Mouse (Mus musculus): ENCODE measurements around the gene Arsj. TPM values are rescaled to one million over a fixed set of nuclear protein-coding genes. Genes with fewer than 3 reads are reported as not detected.

The Arsj gene
- polyA plus RNA-seq (2014; fragmentation: Nextera tagmentation; extraction: Ambion mirVana) = 0.37 and 0.44 TPM in 2 replicates

- Histone ChIP-seq H3K9me3 (ENCODE audit: control insufficient read depth, low read length) (no peaks in the 10 kb centered on the region), H3K36me3 (ENCODE audit: control insufficient read depth, insufficient read depth, low read length) (no peaks in the 10 kb centered on the region), H3K4me3 (ENCODE audit: low read depth, low read length) (peak within 1 kb of the TSS; percentile 32), H3K9ac (replicated peaks; ENCODE audit: low read depth, low read length) (peak within 1 kb of the TSS; percentile 52), H3K27me3 (ENCODE audit: control insufficient read depth, insufficient read depth, low read length) (no peaks in the 10 kb centered on the region), H3K4me1 (ENCODE audit: control insufficient read depth, insufficient read depth, low read length) (peaks cover 5% of the 10 kb centered on the region; the same call in 1 of the 2 replicates), H3K4me2 (ENCODE audit: low read depth, low read length) (peak within 1 kb of the TSS; percentile 71), H3K27ac (ENCODE audit: low read depth, low read length) (no peak within 1 kb of the TSS)
- 17% methylated on average over 41 of the region's 41 CpGs for WGBS
- ATAC-seq (ENCODE audit: low read depth) = peak; percentile 89
These were observed at the start of gene Arsj for GRCm38 (mm10) chr3:126363568-126364505. Gene Arsj (plus strand): TSS chr3:126363684.

GRCm38 (mm10) chr3:126324872-126325498, 38.5 kb upstream of the Arsj start:
- no peaks in the 10 kb centered on the region for H3K4me1 ChIP-seq (ENCODE audit: control insufficient read depth, insufficient read depth, low read length)
- H3K4me2 ChIP-seq (ENCODE audit: low read depth, low read length) = no peak overlapping the region
- no peak for ATAC-seq (ENCODE audit: low read depth)
- no peaks in the 10 kb centered on the region for H3K36me3 ChIP-seq (ENCODE audit: control insufficient read depth, insufficient read depth, low read length)
- no peak overlapping the region for H3K27ac ChIP-seq (ENCODE audit: low read depth, low read length)
- WGBS = 36% methylated on average over 4 of the region's 4 CpGs
- no peaks in the 10 kb centered on the region for H3K9me3 ChIP-seq (ENCODE audit: control insufficient read depth, low read length)
- no peak overlapping the region for H3K4me3 ChIP-seq (ENCODE audit: low read depth, low read length)
- H3K27me3 ChIP-seq (ENCODE audit: control insufficient read depth, insufficient read depth, low read length) = no peaks in the 10 kb centered on the region
- no peak overlapping the region for H3K9ac ChIP-seq (replicated peaks; ENCODE audit: low read depth, low read length)

GRCm38 (mm10) chr3:126325891-126326627, 37.4 kb upstream of the Arsj start:
- WGBS = 59% methylated on average over 4 of the region's 4 CpGs
- Histone ChIP-seq H3K9me3 (ENCODE audit: control insufficient read depth, low read length) (no peaks in the 10 kb centered on the region), H3K27ac (ENCODE audit: low read depth, low read length) (no peak overlapping the region), H3K4me1 (ENCODE audit: control insufficient read depth, insufficient read depth, low read length) (no peaks in the 10 kb centered on the region), H3K4me2 (ENCODE audit: low read depth, low read length) (no peak overlapping the region), H3K27me3 (ENCODE audit: control insufficient read depth, insufficient read depth, low read length) (no peaks in the 10 kb centered on the region), H3K36me3 (ENCODE audit: control insufficient read depth, insufficient read depth, low read length) (no peaks in the 10 kb centered on the region), H3K9ac (replicated peaks; ENCODE audit: low read depth, low read length) (no peak overlapping the region), H3K4me3 (ENCODE audit: low read depth, low read length) (no peak overlapping the region)
- no peak for ATAC-seq (ENCODE audit: low read depth)

GRCm38 (mm10) chr3:126326628-126327325, 36.7 kb upstream of the Arsj start:
- Histone ChIP-seq H3K27me3 (ENCODE audit: control insufficient read depth, insufficient read depth, low read length) (no peaks in the 10 kb centered on the region), H3K27ac (ENCODE audit: low read depth, low read length) (no peak overlapping the region), H3K36me3 (ENCODE audit: control insufficient read depth, insufficient read depth, low read length) (no peaks in the 10 kb centered on the region), H3K4me1 (ENCODE audit: control insufficient read depth, insufficient read depth, low read length) (no peaks in the 10 kb centered on the region), H3K4me3 (ENCODE audit: low read depth, low read length) (no peak overlapping the region), H3K9ac (replicated peaks; ENCODE audit: low read depth, low read length) (no peak overlapping the region), H3K4me2 (ENCODE audit: low read depth, low read length) (no peak overlapping the region), H3K9me3 (ENCODE audit: control insufficient read depth, low read length) (no peaks in the 10 kb centered on the region)
- 74% methylated on average over 2 of the region's 2 CpGs for whole genome bisulfite sequencing
- no peak for ATAC-seq (ENCODE audit: low read depth)

- Histone ChIP-seq H3K4me1 (ENCODE audit: control insufficient read depth, insufficient read depth, low read length) (no peaks in the 10 kb centered on the region), H3K27ac (ENCODE audit: low read depth, low read length) (no peak overlapping the region), H3K4me2 (ENCODE audit: low read depth, low read length) (no peak overlapping the region), H3K27me3 (ENCODE audit: control insufficient read depth, insufficient read depth, low read length) (no peaks in the 10 kb centered on the region), H3K9me3 (ENCODE audit: control insufficient read depth, low read length) (no peaks in the 10 kb centered on the region), H3K36me3 (ENCODE audit: control insufficient read depth, insufficient read depth, low read length) (no peaks in the 10 kb centered on the region), H3K9ac (replicated peaks; ENCODE audit: low read depth, low read length) (no peak overlapping the region), H3K4me3 (ENCODE audit: low read depth, low read length) (no peak overlapping the region)
- ATAC-seq (ENCODE audit: low read depth) = no peak
- 61% methylated on average over 4 of the region's 4 CpGs for WGBS
These were observed 28.2 kb upstream of the Arsj start for GRCm38 (mm10) chr3:126335329-126335728.

- H3K4me2 ChIP-seq (ENCODE audit: low read depth, low read length) = no peak overlapping the region
- H3K27me3 ChIP-seq (ENCODE audit: control insufficient read depth, insufficient read depth, low read length) = no peaks in the 10 kb centered on the region
- no peaks in the 10 kb centered on the region for H3K9me3 ChIP-seq (ENCODE audit: control insufficient read depth, low read length)
- no peak overlapping the region for H3K27ac ChIP-seq (ENCODE audit: low read depth, low read length)
- no peaks in the 10 kb centered on the region for H3K36me3 ChIP-seq (ENCODE audit: control insufficient read depth, insufficient read depth, low read length)
- no peaks in the 10 kb centered on the region for H3K4me1 ChIP-seq (ENCODE audit: control insufficient read depth, insufficient read depth, low read length)
- H3K4me3 ChIP-seq (ENCODE audit: low read depth, low read length) = no peak overlapping the region
- WGBS = 94% methylated on average over 1 of the region's 1 CpGs
- H3K9ac ChIP-seq (replicated peaks; ENCODE audit: low read depth, low read length) = no peak overlapping the region
- no peak for ATAC-seq (ENCODE audit: low read depth)
These were observed 18.7 kb upstream of the Arsj start for GRCm38 (mm10) chr3:126344745-126345144.

- no peaks in the 10 kb centered on the region for H3K36me3 ChIP-seq (ENCODE audit: control insufficient read depth, insufficient read depth, low read length)
- no peaks in the 10 kb centered on the region for H3K27me3 ChIP-seq (ENCODE audit: control insufficient read depth, insufficient read depth, low read length)
- WGBS = 45% methylated on average over 1 of the region's 1 CpGs
- peaks cover 5% of the 10 kb centered on the region; the same call in 1 of the 2 replicates for H3K4me1 ChIP-seq (ENCODE audit: control insufficient read depth, insufficient read depth, low read length)
- no peak overlapping the region for H3K4me2 ChIP-seq (ENCODE audit: low read depth, low read length)
- no peaks in the 10 kb centered on the region for H3K9me3 ChIP-seq (ENCODE audit: control insufficient read depth, low read length)
- no peak overlapping the region for H3K27ac ChIP-seq (ENCODE audit: low read depth, low read length)
- H3K9ac ChIP-seq (replicated peaks; ENCODE audit: low read depth, low read length) = no peak overlapping the region
- no peak overlapping the region for H3K4me3 ChIP-seq (ENCODE audit: low read depth, low read length)
- no peak for ATAC-seq (ENCODE audit: low read depth)
These were observed 3.7 kb upstream of the Arsj start for GRCm38 (mm10) chr3:126359760-126360159.

GRCm38 (mm10) chr3:126362392-126362791, 1.1 kb upstream of the Arsj start:
- Histone ChIP-seq H3K4me1 (ENCODE audit: control insufficient read depth, insufficient read depth, low read length) (peaks cover 5% of the 10 kb centered on the region; the same call in 1 of the 2 replicates), H3K27ac (ENCODE audit: low read depth, low read length) (no peak overlapping the region), H3K36me3 (ENCODE audit: control insufficient read depth, insufficient read depth, low read length) (no peaks in the 10 kb centered on the region), H3K27me3 (ENCODE audit: control insufficient read depth, insufficient read depth, low read length) (no peaks in the 10 kb centered on the region), H3K9ac (replicated peaks; ENCODE audit: low read depth, low read length) (no peak overlapping the region), H3K9me3 (ENCODE audit: control insufficient read depth, low read length) (no peaks in the 10 kb centered on the region), H3K4me2 (ENCODE audit: low read depth, low read length) (no peak overlapping the region), H3K4me3 (ENCODE audit: low read depth, low read length) (no peak overlapping the region)
- ATAC-seq (ENCODE audit: low read depth) = no peak
- 87% methylated on average over 2 of the region's 2 CpGs for WGBS

Measured in neural tube, embryonic 14.5 days (tissue).